Mouse (Mus musculus) lung, postnatal 0 days (tissue): ENCODE data around the gene Idh2.

Experiments
- CTCF ChIP-seq: IDR thresholded peaks from 2 replicates; pipeline ENCODE4 v1.5.1; 2016; ENCODE audit warnings: antibody characterized with exemption, mild to moderate bottlenecking
- EP300 ChIP-seq: IDR thresholded peaks from 2 replicates; pipeline ENCODE4 v1.6.1; 2016; ENCODE audit warnings: antibody characterized with exemption, mild to moderate bottlenecking, control low read depth

DNA sequence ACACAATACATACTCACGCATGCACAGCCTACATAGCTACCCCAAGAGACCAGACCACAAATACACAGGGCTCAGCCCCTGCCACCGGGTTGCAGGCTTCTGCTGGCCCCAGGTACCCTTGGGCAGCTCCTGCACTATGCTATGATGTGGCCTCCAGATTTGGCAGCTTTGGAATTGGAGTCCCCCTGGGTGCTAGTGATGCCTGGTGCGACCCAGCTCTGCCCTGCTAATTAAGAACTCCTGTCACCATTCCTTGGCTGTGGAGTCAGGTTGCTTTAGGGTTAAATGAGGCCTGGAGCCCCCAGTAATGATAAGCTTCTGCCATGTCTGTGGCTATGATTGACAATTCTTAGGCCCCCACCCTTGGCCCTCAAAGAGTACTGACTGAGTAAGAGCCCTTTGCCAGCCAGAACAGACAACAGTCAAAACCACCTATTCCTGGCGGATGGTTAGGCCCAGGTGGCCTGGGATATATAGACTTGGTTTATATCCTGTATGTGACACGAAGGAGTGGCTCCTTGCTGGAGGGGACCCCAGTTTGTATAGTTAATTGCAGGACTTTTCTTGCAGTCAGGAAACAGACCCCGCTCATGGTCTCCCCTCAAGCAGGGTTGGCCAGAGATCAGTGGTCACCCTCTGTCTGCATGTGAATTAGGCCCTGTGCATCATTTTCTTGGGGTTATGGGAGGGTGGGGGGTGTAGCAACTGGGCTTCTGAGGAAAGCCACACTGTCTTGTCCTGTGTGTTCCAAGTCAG, 38.1 kb downstream of the Idh2 start:
- TF ChIP-seq EP300 (no peak), CTCF (no peak)
